Mouse (Mus musculus): ENCODE data around the gene Nsun7. TPM values are rescaled to one million over a fixed set of nuclear protein-coding genes. Genes with fewer than 3 reads are reported as not detected.

The Nsun7 gene
- polyA plus RNA-seq, 1 experiment from 2014 or later, result 0.26 TPM

DNA sequence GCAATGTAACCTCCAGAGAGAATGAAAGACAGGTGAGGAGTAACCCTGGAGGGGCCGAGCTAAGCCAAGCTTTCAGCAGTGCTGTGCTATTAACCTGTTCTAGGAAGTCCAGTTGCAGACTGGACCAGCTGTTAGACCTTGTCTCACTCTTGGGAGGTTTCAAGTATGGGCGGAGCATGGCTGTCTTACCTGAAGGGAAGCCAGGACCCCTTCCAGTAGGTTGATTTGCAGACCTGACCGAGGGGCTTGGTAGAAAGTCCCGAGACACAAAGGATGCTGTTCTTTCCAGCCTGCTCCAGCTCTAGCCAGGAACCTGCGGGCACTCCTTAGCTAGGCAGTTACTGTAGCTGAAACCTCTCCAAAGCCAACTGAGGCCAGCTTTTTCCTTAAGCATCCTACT is 36.4 kb downstream of the Nsun7 start:
- H3K4me3 ChIP-seq, result no peak overlapping the region
- H3K4me1 ChIP-seq, result no peaks in the 10 kb centered on the region
- WGBS, result 91% methylated on average over 5 of the region's 5 CpGs
- H3K36me3 ChIP-seq, result 0 out of 2 replicates have a peak, but pooled peaks cover 4% of the 10 kb centered on the region
- H3K27me3 ChIP-seq (ENCODE audit: low read depth, poor library complexity, severe bottlenecking), result no peaks in the 10 kb centered on the region
- no peak overlapping the region for H3K27ac ChIP-seq (replicated peaks)
- no peak for DNase-seq (ENCODE audit: low spot score)
- H3K9me3 ChIP-seq (replicated peaks), result no peaks in the 10 kb centered on the region

DNA sequence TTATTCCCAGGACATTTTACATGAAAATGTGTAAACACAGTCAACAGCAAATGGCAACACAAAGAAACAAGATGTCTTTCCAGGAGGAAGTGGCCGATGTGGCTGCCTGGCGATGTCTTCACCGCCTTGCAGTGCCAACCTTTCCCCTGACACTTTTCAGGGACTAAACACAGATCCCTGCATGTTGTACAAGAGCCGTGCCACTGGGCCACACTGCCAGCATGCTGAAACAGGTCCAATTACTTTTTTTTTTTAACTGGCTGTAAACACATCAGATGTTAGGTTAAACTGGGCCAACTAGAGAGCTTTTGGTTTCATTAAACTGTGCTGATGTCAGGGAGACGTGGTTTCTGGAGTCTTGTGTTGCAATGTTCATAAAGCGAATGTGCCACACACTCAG is 39.2 kb downstream of the Nsun7 start:
- H3K4me3 ChIP-seq, result no peak overlapping the region
- peaks cover 12% of the 10 kb centered on the region; the same call in 1 of the 2 replicates for H3K36me3 ChIP-seq
- H3K9me3 ChIP-seq (replicated peaks), result no peaks in the 10 kb centered on the region
- no peaks in the 10 kb centered on the region for H3K4me1 ChIP-seq
- 94% methylated on average over 6 of the region's 6 CpGs for WGBS
- H3K27ac ChIP-seq (replicated peaks), result no peak overlapping the region
- no peak for DNase-seq (ENCODE audit: low spot score)
- no peaks in the 10 kb centered on the region for H3K27me3 ChIP-seq (ENCODE audit: low read depth, poor library complexity, severe bottlenecking)

DNA sequence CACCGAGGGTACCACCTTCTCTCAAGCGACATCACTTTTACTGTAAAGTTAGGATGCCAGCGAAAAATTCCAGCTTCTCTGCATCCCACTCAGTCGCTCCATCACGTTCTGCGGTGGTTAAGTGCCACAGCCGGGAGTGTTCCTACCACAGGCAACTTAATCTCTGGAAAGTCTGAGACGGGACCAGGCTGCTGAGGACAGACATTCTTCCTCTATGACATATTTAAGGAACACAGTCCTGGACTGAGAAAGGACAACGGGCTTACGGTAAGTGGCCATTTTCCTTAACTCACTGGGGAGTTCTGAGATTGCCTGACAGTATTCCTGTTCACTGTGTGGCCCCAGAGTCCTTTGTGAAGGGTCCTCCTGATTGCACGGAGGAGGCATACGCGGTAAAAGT is 40.9 kb downstream of the Nsun7 start:
- Histone ChIP-seq H3K9me3 (replicated peaks) (no peaks in the 10 kb centered on the region), H3K36me3 (peaks cover 12% of the 10 kb centered on the region; the same call in 1 of the 2 replicates), H3K27ac (replicated peaks) (no peak overlapping the region), H3K4me3 (no peak overlapping the region), H3K4me1 (no peaks in the 10 kb centered on the region), H3K27me3 (ENCODE audit: low read depth, poor library complexity, severe bottlenecking) (no peaks in the 10 kb centered on the region)
- 90% methylated on average over 13 of the region's 13 CpGs for WGBS
- DNase-seq (ENCODE audit: low spot score), result no peak

DNA sequence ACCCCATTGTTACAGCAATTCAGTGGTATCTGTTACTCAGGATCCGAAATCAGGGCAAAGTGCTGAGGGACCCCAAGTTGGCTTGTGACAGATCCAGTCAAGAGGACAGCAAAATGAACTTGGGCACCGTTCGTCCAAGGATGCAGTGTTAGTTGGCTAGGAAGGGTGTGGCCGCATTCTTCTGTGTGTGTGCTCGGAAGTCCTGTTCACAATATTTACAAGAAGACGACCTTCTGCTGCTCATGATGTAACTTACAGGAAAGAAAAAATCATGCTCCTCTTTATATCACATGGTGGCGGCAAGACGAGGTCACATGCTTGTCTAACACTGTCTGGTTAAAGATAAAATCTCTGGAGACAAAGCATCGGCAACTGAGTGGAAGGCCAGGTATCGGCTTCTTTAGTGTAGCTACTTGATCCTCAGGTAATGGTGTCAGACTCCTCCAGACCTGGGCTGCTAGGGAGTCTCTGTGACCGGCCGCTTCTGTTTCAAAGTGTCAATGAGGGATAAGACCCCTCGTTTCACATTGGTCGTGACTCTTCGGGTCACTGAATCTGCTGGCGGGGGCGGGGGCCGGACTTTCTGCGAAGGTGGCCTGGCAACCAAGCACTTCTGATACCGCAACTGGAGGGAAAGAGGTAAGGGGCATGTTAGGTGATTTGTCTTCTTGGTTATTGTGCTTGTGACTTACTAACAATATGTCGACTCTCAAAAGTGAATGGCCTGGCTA is 42.6 kb downstream of the Nsun7 start:
- peaks cover 12% of the 10 kb centered on the region; the same call in 1 of the 2 replicates for H3K36me3 ChIP-seq
- no peaks in the 10 kb centered on the region for H3K4me1 ChIP-seq
- H3K27ac ChIP-seq (replicated peaks), result no peak overlapping the region
- 94% methylated on average over 21 of the region's 21 CpGs for WGBS
- H3K4me3 ChIP-seq, result no peak overlapping the region
- no peaks in the 10 kb centered on the region for H3K27me3 ChIP-seq (ENCODE audit: low read depth, poor library complexity, severe bottlenecking)
- no peaks in the 10 kb centered on the region for H3K9me3 ChIP-seq (replicated peaks)
- no peak for DNase-seq (ENCODE audit: low spot score)

DNA sequence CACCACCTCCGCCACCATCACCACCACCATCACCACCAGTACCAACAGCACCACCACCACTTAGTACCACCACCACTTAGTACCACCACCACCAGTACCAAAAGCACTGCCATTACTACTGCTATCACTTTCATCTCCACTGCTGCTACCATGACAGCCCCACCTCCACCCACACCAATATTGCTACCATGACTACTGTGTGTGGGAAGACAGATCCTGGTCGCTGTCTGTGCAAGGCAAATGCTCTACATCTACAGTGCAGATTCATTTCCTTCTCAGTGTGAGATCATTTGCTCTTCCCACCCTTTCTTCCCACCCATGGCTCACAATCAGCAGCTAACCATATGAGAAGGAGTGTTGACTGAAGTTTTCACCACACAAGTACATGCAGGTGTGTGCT is 43.2 kb downstream of the Nsun7 start:
- peaks cover 15% of the 10 kb centered on the region; the same call in 1 of the 2 replicates for H3K36me3 ChIP-seq
- no peaks in the 10 kb centered on the region for H3K9me3 ChIP-seq (replicated peaks)
- 90% methylated on average over 2 of the region's 2 CpGs for WGBS
- no peak for DNase-seq (ENCODE audit: low spot score)
- no peak overlapping the region for H3K4me3 ChIP-seq
- no peaks in the 10 kb centered on the region for H3K27me3 ChIP-seq (ENCODE audit: low read depth, poor library complexity, severe bottlenecking)
- H3K4me1 ChIP-seq, result no peaks in the 10 kb centered on the region
- no peak overlapping the region for H3K27ac ChIP-seq (replicated peaks)

DNA sequence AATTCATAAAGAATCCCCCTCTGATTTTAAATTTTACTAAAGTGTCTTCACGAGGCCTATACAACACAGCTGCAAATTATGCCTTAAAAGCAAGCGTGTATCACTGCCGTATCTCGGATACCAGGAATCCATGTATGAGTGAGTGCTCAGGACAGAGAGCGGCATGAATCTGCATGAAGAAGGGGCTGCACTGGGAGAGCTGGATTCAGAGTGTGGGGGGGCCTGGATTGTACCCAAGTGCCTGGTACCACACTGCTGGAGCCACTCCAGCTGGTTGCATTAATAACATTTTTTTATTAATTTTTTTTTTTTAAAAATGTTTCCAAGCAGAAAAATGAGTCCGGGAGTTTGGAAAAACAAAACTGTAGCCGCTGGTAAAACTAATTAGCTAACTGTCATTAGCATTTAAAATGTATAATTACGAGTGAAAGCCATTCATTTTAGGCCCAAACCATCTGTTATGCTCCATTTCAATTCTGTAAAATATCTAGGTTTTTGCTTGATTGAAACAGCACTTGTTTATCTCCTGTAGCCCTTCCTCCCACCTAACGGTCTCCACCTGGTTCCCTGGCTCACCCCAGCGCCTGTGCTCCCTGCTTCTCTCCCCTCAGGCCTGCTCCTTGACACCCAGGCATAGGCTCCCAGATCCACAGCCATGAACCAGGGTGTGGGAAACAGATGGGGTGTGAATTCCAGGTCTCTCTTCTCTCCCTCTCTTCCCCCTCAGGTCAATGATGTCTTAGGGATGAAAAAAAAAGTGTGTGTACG is 44.8 kb downstream of the Nsun7 start:
- Histone ChIP-seq H3K27me3 (ENCODE audit: low read depth, poor library complexity, severe bottlenecking) (no peaks in the 10 kb centered on the region), H3K9me3 (replicated peaks) (no peaks in the 10 kb centered on the region), H3K27ac (replicated peaks) (no peak overlapping the region), H3K36me3 (peaks cover 20% of the 10 kb centered on the region; the same call in 1 of the 2 replicates), H3K4me1 (no peaks in the 10 kb centered on the region), H3K4me3 (no peak overlapping the region)
- WGBS, result 91% methylated on average over 11 of the region's 11 CpGs
- DNase-seq (ENCODE audit: low spot score), result no peak

DNA sequence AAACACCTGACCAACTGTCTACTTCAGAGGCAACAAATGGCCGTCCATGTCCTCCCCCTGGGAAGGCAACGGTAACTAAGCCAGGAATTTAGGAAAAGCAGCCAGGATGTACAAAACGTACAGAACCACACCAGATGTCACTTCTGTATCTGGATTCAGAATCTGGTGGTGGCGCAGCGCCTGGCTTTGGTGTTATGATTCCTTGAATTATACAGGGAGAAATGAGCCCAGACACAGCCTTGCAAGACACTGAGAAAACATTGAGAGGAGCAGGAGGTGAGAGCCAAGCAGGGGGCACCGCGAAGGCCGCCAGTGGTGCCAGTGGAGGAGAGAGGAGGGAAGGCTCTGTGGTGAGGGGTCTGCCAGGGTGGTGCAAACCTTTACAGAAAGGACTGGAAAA is 45.8 kb downstream of the Nsun7 start:
- Histone ChIP-seq H3K4me3 (no peak overlapping the region), H3K9me3 (replicated peaks) (no peaks in the 10 kb centered on the region)

DNA sequence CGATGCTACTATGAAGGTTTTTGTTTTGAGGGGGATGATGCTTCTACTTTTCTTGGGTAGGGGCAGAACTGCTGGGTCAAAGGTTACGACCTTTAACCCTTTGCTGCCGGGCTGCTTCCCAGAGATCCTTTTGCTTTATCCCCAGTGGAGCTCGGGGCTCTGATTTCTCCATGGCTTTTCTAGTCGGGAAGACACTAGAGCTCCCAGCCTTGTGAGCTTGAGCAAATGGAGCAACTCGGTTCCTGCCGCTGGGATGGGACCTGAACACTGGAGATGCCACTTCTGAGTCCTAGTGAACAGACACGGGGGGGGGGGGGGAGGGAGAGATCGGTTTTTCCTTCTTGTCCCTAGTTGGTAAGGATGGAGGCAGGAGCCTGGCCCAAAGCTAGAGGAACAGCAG is 50.6 kb downstream of the Nsun7 start:
- peaks cover 11% of the 10 kb centered on the region; the same call in 1 of the 2 replicates for H3K36me3 ChIP-seq
- no peaks in the 10 kb centered on the region for H3K9me3 ChIP-seq (replicated peaks)
- H3K27me3 ChIP-seq (ENCODE audit: low read depth, poor library complexity, severe bottlenecking), result no peaks in the 10 kb centered on the region
- WGBS, result 45% methylated on average over 9 of the region's 9 CpGs
- no peak overlapping the region for H3K4me3 ChIP-seq
- H3K27ac ChIP-seq (replicated peaks), result no peak overlapping the region
- DNase-seq (ENCODE audit: low spot score), result no peak
- peaks cover 11% of the 10 kb centered on the region for H3K4me1 ChIP-seq

More for the DNA sequence above, 45.8 kb downstream of the Nsun7 start:
- Histone ChIP-seq H3K27ac (replicated peaks) (no peak overlapping the region), H3K27me3 (ENCODE audit: low read depth, poor library complexity, severe bottlenecking) (no peaks in the 10 kb centered on the region), H3K4me1 (peaks cover 5% of the 10 kb centered on the region), H3K36me3 (peaks cover 19% of the 10 kb centered on the region; the same call in 1 of the 2 replicates)
- 87% methylated on average over 8 of the region's 8 CpGs for WGBS
- no peak for DNase-seq (ENCODE audit: low spot score)

DNA sequence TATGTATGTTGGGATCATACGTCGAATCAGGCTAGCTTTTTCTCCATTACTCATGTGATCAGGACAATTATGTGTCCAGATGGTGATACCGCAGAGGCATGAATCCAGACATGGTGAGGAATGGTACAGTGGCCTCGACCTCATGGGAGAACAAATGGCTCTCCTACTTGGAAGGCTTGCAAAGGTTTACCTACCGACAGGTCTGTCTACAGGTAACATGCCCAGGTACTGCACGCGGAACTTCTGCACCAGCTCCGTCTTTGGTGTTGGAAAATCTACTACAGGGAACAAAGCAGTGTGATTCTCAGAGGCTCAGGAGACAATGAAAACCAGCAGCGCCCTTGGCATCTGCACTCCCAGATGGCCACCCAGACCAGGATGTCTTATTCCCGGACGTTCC is 51.1 kb downstream of the Nsun7 start:
- Histone ChIP-seq H3K36me3 (peaks cover 11% of the 10 kb centered on the region; the same call in 1 of the 2 replicates), H3K27me3 (ENCODE audit: low read depth, poor library complexity, severe bottlenecking) (no peaks in the 10 kb centered on the region), H3K4me3 (no peak overlapping the region), H3K9me3 (replicated peaks) (no peaks in the 10 kb centered on the region), H3K4me1 (peaks cover 11% of the 10 kb centered on the region), H3K27ac (replicated peaks) (no peak overlapping the region)
- DNase-seq (ENCODE audit: low spot score), result no peak
- 91% methylated on average over 11 of the region's 11 CpGs for WGBS

DNA sequence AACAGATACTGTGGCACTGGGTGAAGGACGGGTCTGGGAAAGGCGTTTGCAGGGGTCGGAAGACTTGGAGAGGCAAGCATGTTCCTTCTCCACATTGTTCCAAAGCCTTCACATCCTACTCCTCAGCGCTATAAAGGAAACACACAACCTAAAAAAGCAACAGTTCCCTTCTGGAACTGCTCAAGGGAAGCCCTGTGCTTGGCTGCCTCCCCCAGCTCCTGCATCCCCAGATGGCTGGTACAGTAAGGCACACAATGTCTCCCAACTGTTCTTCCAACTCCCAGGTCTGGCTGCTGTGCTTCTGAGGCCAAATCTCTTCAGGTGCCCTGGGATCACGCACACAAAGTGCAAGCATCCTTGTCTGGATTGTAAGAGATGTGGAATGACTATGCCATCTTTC is 56.1 kb downstream of the Nsun7 start:
- Histone ChIP-seq H3K27me3 (ENCODE audit: low read depth, poor library complexity, severe bottlenecking) (no peaks in the 10 kb centered on the region), H3K9me3 (replicated peaks) (no peaks in the 10 kb centered on the region), H3K36me3 (0 out of 2 replicates have a peak, but pooled peaks cover 3% of the 10 kb centered on the region), H3K27ac (replicated peaks) (no peak overlapping the region), H3K4me1 (peaks cover 13% of the 10 kb centered on the region), H3K4me3 (no peak overlapping the region)
- no peak for DNase-seq (ENCODE audit: low spot score)
- WGBS, result 91% methylated on average over 5 of the region's 5 CpGs

DNA sequence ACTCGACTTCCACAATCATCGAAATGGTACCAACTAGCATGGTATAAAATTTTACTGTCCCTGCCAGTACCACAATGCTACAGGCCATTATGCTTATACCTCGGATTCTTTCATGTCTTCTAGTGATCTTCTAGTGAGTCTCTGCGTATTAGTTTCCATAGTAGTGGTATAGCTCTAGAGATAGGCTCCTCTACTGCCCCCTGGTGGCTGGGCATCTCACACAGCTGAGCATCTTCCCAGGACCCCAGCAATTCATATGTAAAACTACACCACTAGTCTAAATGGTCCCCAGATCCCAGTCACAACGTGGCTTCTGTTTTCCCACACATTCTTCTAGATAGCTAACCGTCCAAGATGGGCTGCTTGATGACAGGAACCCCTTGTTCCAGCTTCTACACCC is 59.6 kb downstream of the Nsun7 start:
- no peaks in the 10 kb centered on the region for H3K9me3 ChIP-seq (replicated peaks)
- H3K27me3 ChIP-seq (ENCODE audit: low read depth, poor library complexity, severe bottlenecking), result no peaks in the 10 kb centered on the region
- no peaks in the 10 kb centered on the region for H3K36me3 ChIP-seq
- H3K4me3 ChIP-seq, result no peak overlapping the region
- WGBS, result 73% methylated on average over 6 of the region's 6 CpGs
- 0 out of 2 replicates have a peak overlapping the region, but pooled peaks have one; percentile 4 for H3K27ac ChIP-seq (replicated peaks)
- peaks cover 10% of the 10 kb centered on the region; the same call in 1 of the 2 replicates for H3K4me1 ChIP-seq
- peak; percentile 31 for DNase-seq (ENCODE audit: low spot score)

DNA sequence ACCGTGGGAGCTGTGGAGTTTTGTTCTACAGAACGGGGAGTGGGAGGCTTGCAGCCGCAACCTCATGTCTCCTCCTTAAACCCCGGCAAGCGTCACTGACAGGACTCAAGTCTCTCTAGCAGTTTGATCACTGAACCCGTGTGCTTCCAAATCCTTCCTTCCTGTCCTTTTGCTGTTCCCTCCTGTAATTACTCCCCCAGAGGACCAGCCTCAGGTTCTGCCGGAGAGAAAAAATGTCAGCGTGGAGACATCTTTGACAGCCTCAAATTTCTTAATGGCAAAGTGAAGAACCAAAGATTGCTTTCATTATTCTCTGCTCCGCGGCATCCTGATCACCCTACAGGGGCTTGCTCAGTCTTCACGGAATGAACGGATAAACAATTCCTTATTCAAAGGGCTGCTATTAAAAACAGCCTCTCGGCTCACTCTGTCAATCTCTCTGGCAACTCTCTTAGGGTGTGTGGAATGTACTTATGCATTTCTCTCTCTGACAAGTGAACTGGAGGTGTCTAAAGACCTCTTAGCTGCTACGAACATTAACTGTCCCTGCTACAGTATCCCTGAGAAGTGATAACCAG is 60.2 kb downstream of the Nsun7 start:
- Histone ChIP-seq H3K27me3 (ENCODE audit: low read depth, poor library complexity, severe bottlenecking) (no peaks in the 10 kb centered on the region), H3K4me1 (peaks cover 10% of the 10 kb centered on the region; the same call in 1 of the 2 replicates), H3K4me3 (no peak overlapping the region), H3K9me3 (replicated peaks) (no peaks in the 10 kb centered on the region), H3K36me3 (no peaks in the 10 kb centered on the region), H3K27ac (replicated peaks) (peak overlapping the region; percentile 4; the same call in 1 of the 2 replicates)
- no peak for DNase-seq (ENCODE audit: low spot score)
- 63% methylated on average over 14 of the region's 14 CpGs for WGBS
